Mouse (Mus musculus) thymus, adult 2 months (tissue): ENCODE measurements around the gene Ckap4. TPM values are rescaled to one million over a fixed set of nuclear protein-coding genes. Genes with fewer than 3 reads are reported as not detected.

Experiments
- DNase-seq: peaks from one replicate; pipeline ENCODE4 v3.0.0; 2021
- H3K27ac ChIP-seq: fragments of 200-500 bp; 2 replicates; pipeline ENCODE4 v1.5.1; 2012; ENCODE audit warnings: low read length, control low read depth; ENCODE audit not compliant: control insufficient read depth, insufficient read depth
- H3K27me3 ChIP-seq: fragments of 200-500 bp; 2 replicates; pipeline ENCODE4 v1.6.1; 2012; ENCODE audit warnings: mild to moderate bottlenecking, low read length, moderate library complexity, mixed read lengths; ENCODE audit not compliant: control insufficient read depth, insufficient read depth
- H3K36me3 ChIP-seq: fragments of 200-500 bp; 2 replicates; pipeline ENCODE4 v1.6.1; 2012; ENCODE audit warnings: mild to moderate bottlenecking, low read length, moderate library complexity; ENCODE audit not compliant: control insufficient read depth, insufficient read depth
- H3K4me1 ChIP-seq: fragments of 200-500 bp; replicated peaks from 2 replicates; pipeline ENCODE4 v1.6.1; 2012; ENCODE audit warnings: low read length; ENCODE audit not compliant: control insufficient read depth, insufficient read depth
- H3K4me3 ChIP-seq: fragments of 200-500 bp; 2 replicates; pipeline ENCODE4 v1.5.1; 2012; ENCODE audit warnings: mild to moderate bottlenecking, low read length, control low read depth, moderate library complexity; ENCODE audit not compliant: control insufficient read depth, insufficient read depth
- CTCF ChIP-seq: fragments of 200-500 bp; IDR thresholded peaks from 2 replicates; pipeline ENCODE4 v1.5.1; 2012; ENCODE audit warnings: mild to moderate bottlenecking, control low read depth, low read length, moderate library complexity, borderline replicate concordance; ENCODE audit not compliant: control insufficient read depth, poor library complexity, insufficient read depth; ENCODE audit errors: extremely low read depth
- POLR2A ChIP-seq: fragments of 200-500 bp; IDR thresholded peaks from 2 replicates; pipeline ENCODE4 v1.6.1; 2012; ENCODE audit warnings: mild to moderate bottlenecking, low read length, control low read depth, moderate library complexity; ENCODE audit not compliant: control insufficient read depth, poor library complexity, insufficient read depth; ENCODE audit errors: extremely low read depth
- WGBS: fragments of 180-500 bp; shearing (Covaris S2); methylation state at CpG from one replicate; pipeline ENCODE4 v1.1.7; 2018; 5-methylcytosine and 5-hydroxymethylcytosine counted together
- polyA plus RNA-seq: library from polyadenylated mRNA; depleted of rRNA; stranded (reverse); fragments of >200 nt; gene quantifications from 2 replicates; pipeline ENCODE4 v1.2.3, GENCODE M21; 2012

Ckap4 gene
- polyA plus RNA-seq, 1 experiment: 8.0 TPM

GRCm38 (mm10) chr10:84539651-84540050 is 5.8 kb upstream of the Ckap4 start:
- H3K27ac ChIP-seq: no peak overlapping the region
- no peak overlapping the region for H3K4me3 ChIP-seq
- no peaks in the 10 kb centered on the region for H3K4me1 ChIP-seq
- no peaks in the 10 kb centered on the region; the same call in 1 of the 2 replicates for H3K27me3 ChIP-seq
- H3K36me3 ChIP-seq: no peaks in the 10 kb centered on the region
- WGBS: 96% methylated on average over 6 of the region's 6 CpGs
- DNase-seq: no peak
- TF ChIP-seq CTCF: no peak

DNA sequence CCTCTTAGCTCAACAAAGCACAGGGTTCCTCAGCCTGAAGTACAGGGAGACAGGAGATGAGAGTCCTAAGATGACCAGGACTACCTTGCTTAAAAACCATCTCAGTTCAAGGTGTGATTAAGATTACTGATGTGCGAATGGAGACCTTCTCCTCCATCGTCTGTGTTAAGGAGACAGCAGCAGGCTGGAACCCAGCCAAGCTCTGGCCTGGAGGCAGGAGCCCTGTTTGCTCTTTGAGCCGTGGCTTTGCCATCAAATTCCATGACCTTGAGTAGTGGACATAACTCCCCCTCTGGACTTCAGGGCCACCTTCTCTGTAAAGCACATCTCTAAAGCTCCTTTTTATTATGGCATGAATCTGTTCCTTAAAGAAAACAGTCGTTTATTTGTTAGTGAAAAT is 2.0 kb upstream of the Ckap4 start:
- WGBS: 73% methylated on average over 4 of the region's 4 CpGs
- peaks cover 8% of the 10 kb centered on the region; the same call in 1 of the 2 replicates for H3K27me3 ChIP-seq
- no peak overlapping the region for H3K27ac ChIP-seq
- no peak for TF ChIP-seq CTCF
- no peak for TF ChIP-seq POLR2A
- no peaks in the 10 kb centered on the region for H3K36me3 ChIP-seq
- peaks cover 9% of the 10 kb centered on the region for H3K4me1 ChIP-seq
- H3K4me3 ChIP-seq: no peak overlapping the region
- DNase-seq: no peak

DNA sequence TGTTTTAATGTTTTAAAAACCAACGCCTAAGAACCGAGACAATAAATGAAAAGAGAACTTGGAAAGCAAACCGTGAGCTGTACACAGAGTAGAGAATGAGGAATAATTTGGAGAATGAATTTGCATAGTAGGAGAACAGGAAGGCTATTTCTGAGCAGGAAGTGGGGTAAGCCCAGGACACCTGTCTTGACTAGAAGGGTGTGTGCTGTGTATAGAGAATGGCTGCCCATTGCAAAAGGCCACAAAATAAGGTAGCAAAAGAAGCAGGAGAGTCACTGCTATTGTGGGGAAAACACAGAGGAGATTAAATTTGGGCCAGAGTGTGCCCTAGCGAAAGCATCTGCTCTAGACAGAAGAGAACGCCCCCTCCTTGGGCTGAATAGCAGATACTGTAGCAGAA is 1.6 kb upstream of the Ckap4 start:
- no peak overlapping the region for H3K4me3 ChIP-seq
- TF ChIP-seq CTCF: no peak
- TF ChIP-seq POLR2A: no peak
- no peak overlapping the region for H3K27ac ChIP-seq
- peaks cover 9% of the 10 kb centered on the region for H3K4me1 ChIP-seq
- peaks cover 8% of the 10 kb centered on the region; the same call in 1 of the 2 replicates for H3K27me3 ChIP-seq
- no peaks in the 10 kb centered on the region for H3K36me3 ChIP-seq
- WGBS: 61% methylated on average over 5 of the region's 5 CpGs
- no peak for DNase-seq

GRCm38 (mm10) chr10:84532911-84533882 is 665 bp downstream of the Ckap4 start:
- peaks cover 8% of the 10 kb centered on the region; the same call in 1 of the 2 replicates for H3K27me3 ChIP-seq
- H3K4me3 ChIP-seq: peak overlapping the region; percentile 46
- TF ChIP-seq CTCF: no peak
- no peak for TF ChIP-seq POLR2A
- 10% methylated on average over 72 of the region's 72 CpGs for WGBS
- H3K36me3 ChIP-seq: no peaks in the 10 kb centered on the region
- H3K27ac ChIP-seq: no peak overlapping the region
- peaks cover 9% of the 10 kb centered on the region for H3K4me1 ChIP-seq
- no peak for DNase-seq

- no peak for DNase-seq
- no peak for TF ChIP-seq POLR2A
- no peak for TF ChIP-seq CTCF
Observed at GRCm38 (mm10) chr10:84532191-84532889, 1.5 kb downstream of the Ckap4 start.

DNA sequence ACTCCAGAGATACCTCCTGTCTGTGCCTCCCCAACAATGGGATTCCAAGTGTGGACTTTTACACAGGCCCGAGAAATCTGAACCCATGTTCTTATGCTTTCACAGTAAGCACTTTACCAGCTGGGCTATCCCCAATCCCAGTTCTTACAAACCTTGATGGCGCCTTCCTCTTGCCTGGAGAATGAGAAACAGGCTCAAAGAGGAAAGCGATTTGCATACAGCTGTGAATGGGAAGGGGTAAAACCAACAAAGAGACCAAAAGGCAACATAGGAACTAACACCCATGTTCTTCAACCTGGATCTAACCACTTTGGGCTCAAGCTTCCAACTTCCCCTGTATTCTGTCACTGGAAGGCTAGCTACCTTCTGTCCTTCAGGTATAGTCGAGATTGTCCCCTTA is 2.3 kb downstream of the Ckap4 start:
- Histone ChIP-seq H3K27ac (no peak overlapping the region), H3K36me3 (no peaks in the 10 kb centered on the region), H3K27me3 (peaks cover 8% of the 10 kb centered on the region; the same call in 1 of the 2 replicates), H3K4me3 (no peak overlapping the region), H3K4me1 (peaks cover 9% of the 10 kb centered on the region)
- no peak for DNase-seq
- WGBS: 80% methylated on average over 4 of the region's 4 CpGs
- no peak for TF ChIP-seq POLR2A
- no peak for TF ChIP-seq CTCF

More at GRCm38 (mm10) chr10:84532191-84532889, 1.5 kb downstream of the Ckap4 start:
- Histone ChIP-seq H3K27me3 (peaks cover 8% of the 10 kb centered on the region; the same call in 1 of the 2 replicates), H3K36me3 (no peaks in the 10 kb centered on the region), H3K4me1 (peaks cover 9% of the 10 kb centered on the region), H3K4me3 (no peak overlapping the region), H3K27ac (no peak overlapping the region)
- WGBS: 85% methylated on average over 16 of the region's 16 CpGs
